Mouse (Mus musculus) liver, postnatal 0 days (tissue): ENCODE measurements at regions not wholly inside any gene's neighbourhood (a gene's known extent, or its start where the extent isn't known, plus 50 kb on each side); places are given as distances from the start of the nearest gene placed in this dataset.

Experiments used
- CTCF ChIP-seq: sonication (generic); IDR thresholded peaks from 2 replicates; pipeline ENCODE4 v1.5.1; 2016; ENCODE audit warnings: antibody characterized with exemption, low read depth
- EP300 ChIP-seq: IDR thresholded peaks from 2 replicates; pipeline ENCODE4 v1.6.1; 2016; ENCODE audit warnings: antibody characterized with exemption, low read depth, mild to moderate bottlenecking

- TF ChIP-seq CTCF (no peak), EP300 (no peak)
Observed at GRCm38 (mm10) chr16:19062557-19063400, 185.9 kb downstream of the Hira start.
